In genomic region chr17:63259091-63259490, GRCm38 (mm10) we compare ENCODE assay signal across 24 mouse cellular contexts.
"Had no signal": no experiment of that assay in that cellular context is flagged by ENCODE, and none has a peak within 500 bp of the region (broad histone marks: within the 10 kb centered on the region; RNA-seq: fewer than 3 reads in every experiment).

No protein-coding gene starts in this region.

- H3K4me2 ChIP-seq: heart, embryonic 11.5 days; heart, embryonic 13.5 days; heart, embryonic 15.5 days; hindbrain, embryonic 13.5 days; hindbrain, embryonic 15.5 days; kidney, embryonic 15.5 days; limb, embryonic 12.5 days had no signal

- H3K4me3 ChIP-seq: heart, adult 2 months; heart, embryonic 13.5 days; heart, embryonic 15.5 days; hindbrain, embryonic 13.5 days; hindbrain, embryonic 15.5 days; kidney, embryonic 15.5 days; layer of hippocampus, adult 2 months; left cerebral cortex, adult 2 months; limb, embryonic 10.5 days; limb, embryonic 12.5 days had no signal

- H3K9me3 ChIP-seq: heart, embryonic 13.5 days; heart, embryonic 15.5 days; hindbrain, embryonic 13.5 days; hindbrain, embryonic 15.5 days; kidney, embryonic 15.5 days; limb, embryonic 10.5 days; limb, embryonic 12.5 days had no signal

- H3K4me1 ChIP-seq: heart, embryonic 15.5 days; hindbrain, embryonic 13.5 days; hindbrain, embryonic 15.5 days; kidney, embryonic 15.5 days; limb, embryonic 12.5 days had no signal

- H3K36me3 ChIP-seq: heart, embryonic 13.5 days; heart, embryonic 15.5 days; hindbrain, embryonic 13.5 days; hindbrain, embryonic 15.5 days; kidney, embryonic 15.5 days; limb, embryonic 10.5 days; limb, embryonic 12.5 days had no signal

- H3K9ac ChIP-seq: heart, embryonic 13.5 days; heart, embryonic 15.5 days; hindbrain, embryonic 13.5 days; hindbrain, embryonic 15.5 days; kidney, embryonic 15.5 days; limb, embryonic 12.5 days had no signal

- ATAC-seq: hindbrain, postnatal 0 days; intestine, embryonic 16.5 days had no signal

- H3K27ac ChIP-seq: heart, adult 2 months; heart, embryonic 13.5 days; heart, embryonic 15.5 days; hindbrain, embryonic 13.5 days; hindbrain, embryonic 15.5 days; hindbrain, postnatal 0 days; kidney, embryonic 15.5 days; kidney, postnatal 0 days; layer of hippocampus, adult 2 months; left cerebral cortex, adult 2 months; limb, embryonic 10.5 days; limb, embryonic 12.5 days had no signal

- DNase-seq: gastrocnemius, postnatal 14 days; gastrocnemius, postnatal 36 days; heart, adult 11 months; heart, adult 2 months; heart, postnatal 14 days; heart, postnatal 36 days; kidney, adult 11 months; kidney, adult 2 months; kidney, adult 9 months; kidney, postnatal 14 days; kidney, postnatal 4 days had no signal

- H3K27me3 ChIP-seq: heart, embryonic 13.5 days; heart, embryonic 15.5 days; hindbrain, embryonic 13.5 days; hindbrain, embryonic 15.5 days; kidney, embryonic 15.5 days; limb, embryonic 12.5 days had no signal
